Mouse (Mus musculus): ENCODE data around the gene Pxmp2.
A peak's percentile ranks its signal among the peaks of the same experiment; 100 is the strongest.

Gene Pxmp2

DNA sequence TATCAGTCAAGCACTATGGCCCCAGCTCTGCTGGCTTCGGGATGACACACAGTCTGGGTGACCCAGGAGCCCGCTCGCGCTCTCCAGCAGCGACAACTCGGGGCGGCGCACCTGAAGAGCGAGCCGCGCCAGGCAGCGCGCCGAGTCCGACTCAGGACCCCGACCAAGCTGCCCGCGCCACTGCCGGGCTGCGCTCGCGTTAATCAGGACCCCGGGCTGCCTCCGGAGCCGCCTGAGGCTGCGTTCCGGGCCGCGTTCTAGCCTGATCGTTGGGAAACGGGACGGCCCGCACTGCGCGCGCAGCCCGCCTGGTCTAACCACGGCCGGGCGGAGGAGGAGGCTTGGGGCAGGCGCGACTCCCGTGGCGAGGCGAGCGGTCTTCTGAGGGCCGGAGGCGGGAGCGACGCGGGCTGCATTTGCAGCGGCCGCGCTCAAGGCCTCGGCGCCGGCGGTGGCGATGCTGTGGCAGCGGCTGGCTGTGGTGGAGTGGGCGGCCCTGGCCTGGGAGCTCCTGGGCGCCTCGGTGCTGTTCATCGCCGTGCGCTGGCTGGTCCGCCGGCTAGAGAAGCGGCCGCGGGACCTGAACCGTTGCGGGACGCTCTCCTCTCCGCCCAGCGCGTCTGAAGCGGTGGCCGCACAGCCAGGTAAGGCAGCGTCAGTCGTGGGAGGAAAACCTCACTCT lies 55.1 kb downstream of the Pxmp2 start, which contains the start of gene Ankle2:
Ankle2 (plus strand) TSS at position 225 of the 682 bp plus-strand sequence.
- peak; percentile 88 to 98 for DNase-seq (ENCODE audit: low spot score in 2 of 2)

DNA sequence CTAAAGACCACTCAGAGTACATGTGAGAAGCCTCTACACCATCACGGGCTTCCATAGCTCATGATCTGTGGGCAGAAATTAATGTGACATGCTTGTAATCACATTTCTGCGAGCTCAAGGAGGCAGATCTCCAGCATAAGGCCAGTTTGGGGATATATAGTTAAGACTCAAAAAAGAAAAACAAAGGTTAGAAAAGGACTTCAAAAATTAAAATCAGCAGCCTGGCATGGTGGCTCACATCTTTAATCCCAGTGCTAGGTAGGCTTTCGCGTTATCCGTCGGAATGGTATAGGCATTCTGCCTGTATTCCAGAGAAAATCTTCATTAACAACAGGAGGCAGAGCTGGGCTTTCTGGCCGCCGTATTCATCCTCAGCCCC lies 55.6 kb downstream of the Pxmp2 start:
- no peak for DNase-seq (ENCODE audit: low spot score in 2 of 2)

DNA sequence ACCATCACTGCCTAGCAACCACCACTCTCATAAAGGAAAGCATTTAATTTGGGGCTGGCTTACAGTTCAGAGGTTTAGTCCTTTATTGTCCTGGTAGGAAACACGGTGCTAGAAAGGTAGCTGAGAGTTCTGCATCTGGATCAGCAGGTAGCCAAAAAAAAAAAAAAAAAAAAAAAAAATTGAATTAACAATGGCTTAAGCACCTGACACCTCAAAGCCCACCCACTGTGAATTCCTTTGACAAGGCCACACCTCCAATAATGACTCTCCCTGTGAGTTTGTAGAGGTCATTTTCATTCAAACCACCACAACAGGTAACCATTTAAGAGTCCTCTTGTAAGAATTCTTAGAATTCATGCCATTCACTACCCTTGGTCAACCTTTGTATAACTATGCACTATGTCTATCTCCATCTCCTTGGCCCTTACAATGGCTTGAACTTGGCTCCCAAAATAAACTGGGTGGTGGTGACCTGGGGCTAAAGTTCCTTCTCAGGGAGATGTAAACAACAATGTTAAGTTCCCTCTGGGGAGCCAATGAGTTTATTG lies 58.6 kb downstream of the Pxmp2 start:
- no peak for DNase-seq (ENCODE audit: low spot score in 2 of 2)

DNA sequence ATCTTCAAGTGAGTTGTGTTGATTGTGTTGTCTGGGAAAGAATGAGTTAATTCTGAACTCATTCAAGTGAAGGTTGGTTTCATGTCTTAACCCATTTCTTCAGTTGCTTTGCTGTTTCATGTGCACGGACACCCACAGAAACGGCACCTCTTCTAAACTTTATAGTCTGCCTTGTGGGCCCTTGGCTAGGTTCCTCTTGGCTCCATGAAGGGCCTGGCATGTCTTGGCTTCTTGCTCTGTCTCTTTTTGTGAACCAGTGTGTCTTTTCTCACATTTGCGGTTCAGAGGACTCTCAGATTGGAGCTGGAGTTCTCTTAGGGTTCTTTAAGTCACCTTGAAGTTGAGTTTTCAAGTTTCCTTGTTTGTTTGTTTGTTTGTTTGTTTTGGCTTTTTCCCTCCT lies 60.9 kb downstream of the Pxmp2 start:
- no peak for DNase-seq (ENCODE audit: low spot score in 2 of 2)

Data from urinary bladder, adult 18-20 months (tissue).